Mouse (Mus musculus) hindbrain, embryonic 13.5 days (tissue): ENCODE measurements at regions not wholly inside any gene's neighbourhood (a gene's known extent, or its start where the extent isn't known, plus 50 kb on each side); places are given as distances from the start of the nearest gene placed in this dataset.
"Not testable (repeated sequence)": the region's sequence is repeated elsewhere in the genome, so short reads cannot be mapped to it uniquely, and the experiment has no call there.

Experiments
- ATAC-seq: fragments of 200-750 bp; cut with Nextera tagmentation; 2 replicates; pipeline ENCODE4 v1.8.0; 2017; ENCODE audit warnings: moderate TSS enrichment; ENCODE audit not compliant: low FRiP score
- H3K27ac ChIP-seq: fragments of 300-500 bp; sonication (generic); 2 replicates; pipeline ENCODE4 v1.5.1; 2015; ENCODE audit warnings: inconsistent platforms, mild to moderate bottlenecking, moderate library complexity
- H3K27me3 ChIP-seq: fragments of 300-500 bp; sonication (generic); 2 replicates; pipeline ENCODE4 v1.6.1; 2015; ENCODE audit warnings: mild to moderate bottlenecking, inconsistent platforms
- H3K36me3 ChIP-seq: fragments of 300-500 bp; sonication (generic); 2 replicates; pipeline ENCODE4 v1.6.1; 2015; ENCODE audit warnings: mild to moderate bottlenecking, inconsistent platforms
- H3K4me1 ChIP-seq: fragments of 300-500 bp; sonication (generic); replicated peaks from 2 replicates; pipeline ENCODE4 v1.6.1; 2015; ENCODE audit warnings: inconsistent platforms
- H3K4me2 ChIP-seq: fragments of 300-500 bp; sonication (generic); 2 replicates; pipeline ENCODE4 v1.6.1; 2015; ENCODE audit warnings: inconsistent platforms, mild to moderate bottlenecking, moderate library complexity
- H3K4me3 ChIP-seq: fragments of 300-500 bp; sonication (generic); 2 replicates; pipeline ENCODE4 v1.5.1; 2015; ENCODE audit warnings: mild to moderate bottlenecking, inconsistent platforms
- H3K9ac ChIP-seq: fragments of 300-500 bp; sonication (generic); 2 replicates; pipeline ENCODE4 v1.6.1; 2015; ENCODE audit warnings: mild to moderate bottlenecking, inconsistent platforms
- H3K9me3 ChIP-seq: fragments of 300-500 bp; sonication (generic); 2 replicates; pipeline ENCODE4 v1.6.1; 2016; ENCODE audit warnings: inconsistent platforms
- WGBS: fragments of 180-500 bp; shearing (Covaris S2); methylation state at CpG from one replicate; pipeline ENCODE4 v1.1.7; 2015; 5-methylcytosine and 5-hydroxymethylcytosine counted together

GRCm38 (mm10) chr16:55758707-55759067, 80.0 kb downstream of the Nfkbiz start:
- no peaks in the 10 kb centered on the region for H3K36me3 ChIP-seq
- WGBS = 75% methylated on average over 11 of the region's 11 CpGs
- ATAC-seq = no peak
- no peaks in the 10 kb centered on the region for H3K9me3 ChIP-seq
- H3K4me2 ChIP-seq = no peak overlapping the region
- no peak overlapping the region for H3K9ac ChIP-seq
- no peaks in the 10 kb centered on the region; the same call in 1 of the 2 replicates for H3K4me1 ChIP-seq
- H3K4me3 ChIP-seq = no peak overlapping the region
- no peaks in the 10 kb centered on the region for H3K27me3 ChIP-seq
- no peak overlapping the region for H3K27ac ChIP-seq

- ATAC-seq = no peak
- no peaks in the 10 kb centered on the region for H3K27me3 ChIP-seq
- no peaks in the 10 kb centered on the region; the same call in 1 of the 2 replicates for H3K4me1 ChIP-seq
- 72% methylated on average over 4 of the region's 5 CpGs for WGBS
- H3K36me3 ChIP-seq = no peaks in the 10 kb centered on the region
- H3K9ac ChIP-seq = no peak overlapping the region
- H3K4me2 ChIP-seq = no peak overlapping the region
- H3K4me3 ChIP-seq = no peak overlapping the region
- H3K9me3 ChIP-seq = no peaks in the 10 kb centered on the region
- H3K27ac ChIP-seq = no peak overlapping the region
Observed at GRCm38 (mm10) chr16:55757952-55758706, 80.6 kb downstream of the Nfkbiz start.

GRCm38 (mm10) chr16:55757422-55757815, 81.3 kb downstream of the Nfkbiz start:
- H3K27ac ChIP-seq, H3K27me3 ChIP-seq, H3K4me2 ChIP-seq, H3K9ac ChIP-seq, H3K4me3 ChIP-seq, H3K36me3 ChIP-seq, H3K9me3 ChIP-seq, ATAC-seq, H3K4me1 ChIP-seq: not testable (repeated sequence)
- 96% methylated on average over 3 of the region's 3 CpGs for WGBS

GRCm38 (mm10) chr16:55756764-55757421, 81.8 kb downstream of the Nfkbiz start:
- H3K9me3 ChIP-seq = no peaks in the 10 kb centered on the region
- H3K27me3 ChIP-seq = no peaks in the 10 kb centered on the region
- H3K4me3 ChIP-seq = no peak overlapping the region
- H3K9ac ChIP-seq = no peak overlapping the region
- WGBS = 92% methylated on average over 15 of the region's 15 CpGs
- H3K27ac ChIP-seq = no peak overlapping the region
- H3K4me1 ChIP-seq = no peaks in the 10 kb centered on the region; the same call in 1 of the 2 replicates
- H3K36me3 ChIP-seq = no peaks in the 10 kb centered on the region
- ATAC-seq = no peak
- no peak overlapping the region for H3K4me2 ChIP-seq

GRCm38 (mm10) chr16:55755309-55755832, 83.3 kb downstream of the Nfkbiz start:
- WGBS = 81% methylated on average over 6 of the region's 6 CpGs
- Histone ChIP-seq H3K9ac (no peak overlapping the region), H3K4me3 (no peak overlapping the region), H3K9me3 (no peaks in the 10 kb centered on the region), H3K36me3 (no peaks in the 10 kb centered on the region), H3K27ac (no peak overlapping the region), H3K4me2 (no peak overlapping the region), H3K4me1 (no peaks in the 10 kb centered on the region; the same call in 1 of the 2 replicates), H3K27me3 (no peaks in the 10 kb centered on the region)
- no peak for ATAC-seq

- Histone ChIP-seq H3K4me1 (no peaks in the 10 kb centered on the region; the same call in 1 of the 2 replicates), H3K27me3 (no peaks in the 10 kb centered on the region), H3K4me2 (no peak overlapping the region), H3K9me3 (no peaks in the 10 kb centered on the region), H3K4me3 (no peak overlapping the region), H3K9ac (no peak overlapping the region), H3K27ac (no peak overlapping the region), H3K36me3 (no peaks in the 10 kb centered on the region)
- 91% methylated on average over 14 of the region's 14 CpGs for WGBS
- no peak for ATAC-seq
Observed at GRCm38 (mm10) chr16:55754092-55754763, 84.5 kb downstream of the Nfkbiz start.

- no peaks in the 10 kb centered on the region for H3K9me3 ChIP-seq
- no peaks in the 10 kb centered on the region for H3K27me3 ChIP-seq
- no peaks in the 10 kb centered on the region for H3K36me3 ChIP-seq
- no peak overlapping the region for H3K9ac ChIP-seq
- H3K4me3 ChIP-seq = no peak overlapping the region
- no peak overlapping the region for H3K4me2 ChIP-seq
- H3K4me1 ChIP-seq = no peaks in the 10 kb centered on the region
- no peak overlapping the region for H3K27ac ChIP-seq
- ATAC-seq = no peak
- 83% methylated on average over 4 of the region's 4 CpGs for WGBS
Observed at GRCm38 (mm10) chr16:55753380-55753779, 85.3 kb downstream of the Nfkbiz start.

GRCm38 (mm10) chr16:55747250-55747649, 91.4 kb downstream of the Nfkbiz start:
- no peak for ATAC-seq
- Histone ChIP-seq H3K4me1 (no peaks in the 10 kb centered on the region), H3K9me3 (no peaks in the 10 kb centered on the region), H3K4me2 (no peak overlapping the region), H3K9ac (no peak overlapping the region), H3K4me3 (no peak overlapping the region), H3K27ac (no peak overlapping the region), H3K36me3 (no peaks in the 10 kb centered on the region), H3K27me3 (no peaks in the 10 kb centered on the region)
- 82% methylated on average over 2 of the region's 2 CpGs for WGBS

GRCm38 (mm10) chr16:55746159-55746558, 92.5 kb downstream of the Nfkbiz start:
- H3K27ac ChIP-seq = no peak overlapping the region
- no peak for ATAC-seq
- no peaks in the 10 kb centered on the region for H3K9me3 ChIP-seq
- no peaks in the 10 kb centered on the region for H3K4me1 ChIP-seq
- H3K4me2 ChIP-seq = no peak overlapping the region
- no peaks in the 10 kb centered on the region for H3K27me3 ChIP-seq
- no peaks in the 10 kb centered on the region for H3K36me3 ChIP-seq
- no peak overlapping the region for H3K9ac ChIP-seq
- WGBS = 46% methylated on average over 3 of the region's 3 CpGs
- H3K4me3 ChIP-seq = no peak overlapping the region

GRCm38 (mm10) chr16:55745094-55745493, 93.6 kb downstream of the Nfkbiz start:
- Histone ChIP-seq H3K27ac (no peak overlapping the region), H3K9me3 (no peaks in the 10 kb centered on the region), H3K4me2 (no peak overlapping the region), H3K9ac (no peak overlapping the region), H3K36me3 (no peaks in the 10 kb centered on the region), H3K4me1 (no peaks in the 10 kb centered on the region), H3K4me3 (no peak overlapping the region), H3K27me3 (no peaks in the 10 kb centered on the region)
- WGBS = 74% methylated on average over 3 of the region's 3 CpGs
- no peak for ATAC-seq

GRCm38 (mm10) chr16:55741099-55741863, 97.4 kb downstream of the Nfkbiz start:
- Histone ChIP-seq H3K27ac (no peak overlapping the region), H3K9me3 (no peaks in the 10 kb centered on the region), H3K4me3 (no peak overlapping the region), H3K27me3 (no peaks in the 10 kb centered on the region), H3K4me2 (no peak overlapping the region), H3K4me1 (no peaks in the 10 kb centered on the region), H3K36me3 (no peaks in the 10 kb centered on the region), H3K9ac (no peak overlapping the region)
- 89% methylated on average over 2 of the region's 2 CpGs for WGBS
- ATAC-seq = no peak

GRCm38 (mm10) chr16:55738741-55739140, 100.0 kb downstream of the Nfkbiz start:
- Histone ChIP-seq H3K4me2 (no peak overlapping the region), H3K4me3 (no peak overlapping the region), H3K27ac (no peak overlapping the region), H3K9ac (no peak overlapping the region), H3K9me3 (no peaks in the 10 kb centered on the region), H3K27me3 (no peaks in the 10 kb centered on the region), H3K36me3 (no peaks in the 10 kb centered on the region), H3K4me1 (no peaks in the 10 kb centered on the region)
- ATAC-seq = no peak
- 92% methylated on average over 4 of the region's 4 CpGs for WGBS
